Mouse (Mus musculus) megakaryocyte-erythroid progenitor cell, adult 5-6 weeks (primary cell): ENCODE data around the gene Tbc1d1. TPM values are rescaled to one million over a fixed set of nuclear protein-coding genes. Genes with fewer than 3 reads are reported as not detected.
A peak's percentile ranks its signal among the peaks of the same experiment; 100 is the strongest.

ENCODE experiments used
- ATAC-seq: replicated peaks from 2 replicates; pipeline ENCODE4 v1.8.0; 2016; ENCODE audit warnings: mild to moderate bottlenecking, inconsistent platforms; ENCODE audit not compliant: severe bottlenecking, poor library complexity, low FRiP score, low TSS enrichment
- total RNA-seq, 2 experiments: library from RNA; stranded (forward) in 1 of 2; stranded (reverse) in 1 of 2; fragments of 200-1000, 215-1000 nt in 1 of 2; fragments of >200 nt in 1 of 2; fragmentation: Nextera tagmentation in 1 of 2; gene quantifications; 2 replicates each; pipeline ENCODE4 v1.2.3; 2014 to 2017

Gene Tbc1d1
- total RNA-seq, 2 experiments from 2014 or later, result 6.7 to 15.9 TPM

- no peak for ATAC-seq
These were observed 209.3 kb downstream of the Tbc1d1 start for GRCm38 (mm10) chr5:64365187-64366066.

DNA sequence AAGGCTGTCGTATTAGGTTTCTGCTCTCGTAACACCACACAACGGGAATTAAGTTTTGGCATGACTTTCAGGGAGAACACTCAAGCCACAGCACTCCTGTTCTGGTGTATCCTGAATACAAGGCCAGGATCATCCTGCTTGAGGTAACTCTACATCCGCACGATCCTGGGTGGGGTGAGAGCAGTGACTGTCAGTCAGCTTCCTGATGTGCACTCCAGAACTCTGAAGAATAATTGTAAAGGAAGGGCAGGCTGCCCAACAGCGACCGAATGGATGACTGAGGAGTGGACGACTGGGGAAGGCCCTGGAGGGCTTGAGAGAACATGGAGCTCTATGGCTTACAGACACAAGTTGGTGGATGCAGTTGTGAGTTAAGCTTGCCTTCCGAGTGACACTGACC lies 210.0 kb downstream of the Tbc1d1 start:
- ATAC-seq, result no peak

DNA sequence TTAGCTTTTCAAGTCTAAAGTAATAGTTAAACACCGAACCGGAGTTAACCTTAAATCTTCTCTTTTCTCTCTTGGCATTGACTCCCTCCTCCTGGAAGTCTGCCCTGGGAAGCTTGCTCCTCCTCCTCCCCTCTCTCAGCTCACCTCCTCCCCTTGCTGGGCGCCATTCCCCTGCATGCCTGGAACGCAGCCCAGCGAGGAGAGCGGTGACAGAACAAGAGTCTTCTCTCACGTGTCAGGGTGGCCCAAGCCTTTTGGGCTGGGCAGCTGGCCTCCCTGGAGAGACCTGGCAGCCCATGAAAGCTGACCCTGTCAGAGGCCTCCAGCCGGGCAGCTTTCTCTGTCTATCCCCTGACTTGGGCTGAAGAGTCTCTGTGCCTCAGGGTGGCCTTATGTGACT lies 211.3 kb downstream of the Tbc1d1 start:
- no peak for ATAC-seq

- no peak; the same call in 1 of the 2 replicates for ATAC-seq
These were observed 215.3 kb downstream of the Tbc1d1 start for GRCm38 (mm10) chr5:64371331-64371831.

- no peak for ATAC-seq
These were observed 216.3 kb downstream of the Tbc1d1 start for GRCm38 (mm10) chr5:64372292-64372961.

GRCm38 (mm10) chr5:64373695-64374094 lies 217.6 kb downstream of the Tbc1d1 start:
- ATAC-seq, result no peak

DNA sequence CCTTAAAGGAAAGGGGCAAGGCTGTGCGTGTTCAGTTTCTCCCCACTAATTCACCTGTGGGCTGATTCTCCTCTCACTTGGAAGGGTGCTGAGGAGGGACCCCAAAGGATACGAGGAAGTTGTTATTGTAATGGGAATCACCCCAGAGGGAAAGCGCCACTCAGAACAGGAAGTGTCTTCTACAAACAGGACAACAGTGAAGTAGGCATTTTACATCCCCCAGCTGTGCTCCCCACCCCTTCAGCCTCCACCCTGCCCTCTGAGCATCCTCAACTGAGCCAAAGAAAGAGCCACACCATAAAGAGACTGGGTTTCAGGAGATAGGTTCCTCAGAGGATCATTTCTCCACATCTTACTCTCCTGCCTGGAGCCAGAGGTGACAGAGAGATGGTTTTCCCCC lies 219.7 kb downstream of the Tbc1d1 start:
- no peak for ATAC-seq

- no peak for ATAC-seq
These were observed 220.4 kb downstream of the Tbc1d1 start for GRCm38 (mm10) chr5:64376466-64376865.

GRCm38 (mm10) chr5:64377705-64378104 lies 221.6 kb downstream of the Tbc1d1 start:
- no peak for ATAC-seq

DNA sequence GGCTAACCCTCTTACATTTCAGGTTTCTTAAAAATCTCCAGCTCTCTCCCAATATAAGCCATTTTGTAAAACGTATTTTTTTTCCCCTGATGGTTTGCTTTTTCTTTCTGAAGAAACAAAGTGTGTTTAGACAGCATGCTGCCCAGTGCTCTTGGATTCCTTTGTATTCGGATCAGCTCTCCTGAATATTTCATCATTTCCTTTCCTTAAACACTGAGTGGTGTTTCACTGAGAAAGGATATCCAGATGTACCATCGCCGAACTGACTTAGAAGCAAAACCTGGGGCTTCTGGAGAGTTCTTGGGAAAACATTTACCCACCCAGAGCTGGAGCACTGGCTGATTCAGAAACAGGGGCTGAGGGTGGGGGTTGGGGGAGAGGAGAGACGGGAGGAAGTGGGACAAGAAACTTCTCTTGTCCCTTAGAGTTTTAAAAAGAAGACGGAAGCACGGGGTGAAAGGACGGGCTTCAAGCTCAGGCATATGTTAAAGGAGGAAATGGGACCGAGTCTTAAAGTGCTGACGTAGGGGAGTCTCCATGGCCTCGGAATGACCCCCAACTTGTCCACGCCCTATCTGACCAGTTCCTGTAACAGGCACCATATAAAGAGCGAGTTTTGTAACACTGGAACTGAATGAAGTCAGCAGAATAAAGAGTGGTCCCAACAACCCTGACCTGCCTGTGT lies 222.6 kb downstream of the Tbc1d1 start:
- ATAC-seq, result no peak

DNA sequence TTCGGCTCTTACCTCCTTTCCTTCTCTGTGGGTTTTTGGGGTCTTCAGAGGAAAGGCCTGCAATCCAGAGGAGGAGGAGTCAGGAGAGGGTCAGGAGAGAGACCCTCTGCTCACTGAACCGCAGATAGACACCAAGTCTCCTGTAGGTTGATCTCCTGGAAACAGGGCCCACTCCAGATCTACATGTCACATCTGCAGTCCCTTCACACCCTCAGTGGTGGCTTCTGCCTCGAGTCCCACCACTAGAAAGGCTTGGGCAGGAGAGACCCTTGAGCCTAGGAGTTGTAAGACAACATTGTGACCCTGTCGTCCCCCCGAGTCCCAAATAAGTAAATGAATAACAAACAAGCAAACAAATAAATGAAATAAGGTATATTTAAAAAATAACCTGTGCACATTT lies 223.7 kb downstream of the Tbc1d1 start:
- ATAC-seq, result no peak

DNA sequence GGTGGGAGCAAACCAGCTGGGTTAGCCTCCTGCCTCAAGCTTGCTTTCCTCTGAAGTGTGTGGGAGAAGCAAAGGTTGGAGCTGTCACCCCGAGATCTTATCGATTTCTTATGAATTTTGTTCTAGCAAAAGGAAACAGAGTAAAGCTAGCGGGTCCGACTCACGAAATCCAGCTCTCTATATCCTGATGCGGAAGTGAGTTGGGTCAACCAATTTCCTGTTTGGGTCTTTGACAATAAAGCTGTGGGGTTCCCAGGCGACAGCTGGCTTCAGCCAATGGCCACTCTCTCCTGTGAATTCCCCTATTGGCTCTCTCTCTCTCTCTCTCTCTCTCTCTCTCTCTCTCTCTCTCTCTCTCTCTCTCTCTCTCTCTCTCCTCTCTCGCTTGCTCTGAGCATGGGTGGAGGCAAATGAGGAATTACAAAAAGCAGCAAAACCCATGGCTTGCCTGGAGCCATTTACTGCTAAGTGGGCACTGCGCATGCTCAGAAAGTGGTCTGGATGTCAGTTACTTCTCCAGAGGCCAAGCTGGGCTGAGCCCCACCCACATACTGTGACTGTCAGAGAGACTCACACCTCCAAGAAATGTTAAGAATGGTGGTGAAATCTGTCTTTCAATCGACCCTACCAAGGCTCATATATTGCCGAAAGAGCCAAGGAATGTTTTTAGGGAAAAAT lies 224.7 kb downstream of the Tbc1d1 start:
- ATAC-seq, result 0 out of 2 replicates have a peak, but pooled peaks have one; percentile 22

DNA sequence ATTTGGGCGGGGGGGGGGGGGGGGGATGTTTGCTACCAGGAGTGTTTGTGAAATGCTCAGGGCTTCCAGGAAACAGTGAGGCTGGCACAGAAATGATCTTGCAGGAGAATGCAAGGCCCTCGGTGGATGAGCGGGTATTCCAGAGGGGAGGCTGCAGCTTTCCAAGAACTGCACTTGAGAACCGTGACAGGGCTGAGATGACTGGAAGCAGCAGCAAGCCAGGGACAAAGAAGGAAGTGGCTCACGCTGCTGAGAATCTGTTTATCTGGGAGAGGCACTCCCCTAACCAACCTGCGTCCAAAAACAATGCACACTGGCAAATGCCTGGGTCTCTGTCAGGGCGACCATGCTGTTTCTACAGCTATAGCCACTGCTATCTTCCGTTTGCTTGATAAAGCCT lies 225.4 kb downstream of the Tbc1d1 start:
- peak; percentile 20; the same call in 1 of the 2 replicates for ATAC-seq

GRCm38 (mm10) chr5:64382451-64383057 lies 226.4 kb downstream of the Tbc1d1 start:
- ATAC-seq, result peak; percentile 75

GRCm38 (mm10) chr5:64383215-64383614 lies 227.1 kb downstream of the Tbc1d1 start:
- no peak for ATAC-seq

GRCm38 (mm10) chr5:64384546-64384945 lies 228.4 kb downstream of the Tbc1d1 start:
- ATAC-seq, result no peak

DNA sequence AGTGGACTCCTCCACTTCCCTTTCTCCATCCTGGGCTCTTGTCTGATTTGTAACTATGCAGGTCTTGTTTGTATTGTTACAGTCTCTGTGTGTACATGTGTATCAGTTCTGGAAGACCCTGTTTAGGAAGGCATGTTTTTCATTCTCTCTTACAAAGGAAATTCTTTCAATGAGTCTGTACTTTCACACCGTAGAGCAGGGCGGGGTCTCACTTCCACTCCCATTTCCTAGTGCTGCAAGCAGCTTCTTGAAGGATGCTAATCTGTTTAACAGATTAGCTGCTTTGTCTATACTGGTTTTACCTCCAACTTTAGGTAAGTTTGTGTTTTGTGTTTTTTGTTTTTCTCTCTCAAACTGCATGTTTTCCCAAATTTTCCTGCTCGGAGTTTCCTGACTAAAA lies 230.9 kb downstream of the Tbc1d1 start:
- ATAC-seq, result no peak

- no peak for ATAC-seq
These were observed 233.3 kb downstream of the Tbc1d1 start for GRCm38 (mm10) chr5:64389202-64389929.
